Mouse (Mus musculus) CH12.LX (cell line): ENCODE measurements at regions not wholly inside any gene's neighbourhood (a gene's known extent, or its start where the extent isn't known, plus 50 kb on each side); places are given as distances from the start of the nearest gene placed in this dataset.

Source experiments
- DNase-seq: peaks from one replicate; pipeline ENCODE4 v3.0.0-alpha.2; 2013; ENCODE audit errors: extremely low read depth
- H3K27ac ChIP-seq: 2 replicates; pipeline ENCODE4 v1.5.1; 2012; ENCODE audit warnings: low read depth, mild to moderate bottlenecking, control low read depth, moderate library complexity; ENCODE audit not compliant: insufficient read depth
- H3K27me3 ChIP-seq: replicated peaks from 2 replicates; pipeline ENCODE3; 2012; ENCODE audit warnings: inconsistent platforms
- H3K36me3 ChIP-seq, 2 experiments: replicated peaks in 1 of 2; 2 replicates each; pipeline versions ENCODE3 to v1.6.1; 2012; ENCODE audit warnings: inconsistent platforms in 1 of 2, low read length in 1 of 2, mild to moderate bottlenecking in 1 of 2, mixed read lengths in 1 of 2, moderate library complexity in 1 of 2; ENCODE audit not compliant: control insufficient read depth in 1 of 2, insufficient read depth in 1 of 2
- H3K4me1 ChIP-seq, 2 experiments: 2 replicates each; pipeline ENCODE4 v1.6.1; 2012; ENCODE audit warnings: inconsistent platforms in 1 of 2, moderate library complexity in 1 of 2; ENCODE audit not compliant: insufficient read depth in 2 of 2, control insufficient read depth in 1 of 2
- H3K4me2 ChIP-seq: 2 replicates; pipeline ENCODE4 v1.6.1; 2012; ENCODE audit warnings: low read depth, mild to moderate bottlenecking, control low read depth; ENCODE audit not compliant: poor library complexity, insufficient read depth, severe bottlenecking
- H3K4me3 ChIP-seq, 3 experiments: fragments of 150-350 bp in 1 of 3; sonication (generic) in 1 of 3; replicated peaks in 1 of 3; 2 replicates each; pipeline versions ENCODE3 to v1.5.1; 2011 to 2012; ENCODE audit warnings: low read depth in 2 of 3, low read length in 2 of 3, mild to moderate bottlenecking in 2 of 3, moderate library complexity in 2 of 3, control low read depth in 1 of 3, improper control_type of control experiment in 1 of 3, inconsistent platforms in 1 of 3, mixed read lengths in 1 of 3; ENCODE audit not compliant: poor library complexity in 1 of 3
- H3K79me2 ChIP-seq: replicated peaks from 2 replicates; pipeline ENCODE4 v1.6.1; 2012; ENCODE audit warnings: mild to moderate bottlenecking, moderate library complexity; ENCODE audit not compliant: control insufficient read depth, poor library complexity, insufficient read depth, severe bottlenecking; ENCODE audit errors: extremely low read depth
- H3K9ac ChIP-seq: 2 replicates; pipeline ENCODE4 v1.6.1; 2012; ENCODE audit warnings: low read depth, mild to moderate bottlenecking, control low read depth, moderate library complexity; ENCODE audit not compliant: insufficient read depth
- H3K9me3 ChIP-seq: replicated peaks from 2 replicates; pipeline ENCODE3; 2012; ENCODE audit warnings: low read length, inconsistent platforms, mixed read lengths
- BHLHE40 ChIP-seq: IDR thresholded peaks from 2 replicates; pipeline ENCODE4 v1.6.1; 2011; ENCODE audit warnings: mild to moderate bottlenecking, low read depth, low read length, improper control_type of control experiment
- CHD1 ChIP-seq: IDR thresholded peaks from 2 replicates; pipeline ENCODE4 v1.6.1; 2012; ENCODE audit warnings: low read depth, low read length, improper control_type of control experiment, inconsistent platforms
- CHD2 ChIP-seq: IDR thresholded peaks from 2 replicates; pipeline ENCODE4 v1.6.1; 2011; ENCODE audit warnings: low read length, improper control_type of control experiment
- CTCF ChIP-seq, 2 experiments: IDR thresholded peaks in 1 of 2; conservative IDR thresholded peaks in 1 of 2; 2 replicates each; pipeline ENCODE4 v1.5.1; 2011 to 2012; ENCODE audit warnings: low read depth in 2 of 2, low read length in 2 of 2, improper control_type of control experiment in 1 of 2, inconsistent platforms in 1 of 2, mild to moderate bottlenecking in 1 of 2, moderate library complexity in 1 of 2
- ETS1 ChIP-seq: conservative IDR thresholded peaks from 2 replicates; pipeline ENCODE4 v1.6.1; 2012; ENCODE audit warnings: low read depth, mild to moderate bottlenecking, inconsistent platforms, low read length, improper control_type of control experiment, moderate library complexity
- IRF4 ChIP-seq: IDR thresholded peaks from 2 replicates; pipeline ENCODE4 v1.6.1; 2014; ENCODE audit warnings: low read depth, mild to moderate bottlenecking, inconsistent platforms, low read length, improper control_type of control experiment
- JUND ChIP-seq: conservative IDR thresholded peaks from 2 replicates; pipeline ENCODE4 v1.6.1; 2011; ENCODE audit warnings: low read depth, low read length, improper control_type of control experiment
- KAT2A ChIP-seq: IDR thresholded peaks from 2 replicates; pipeline ENCODE4 v1.6.1; 2012; ENCODE audit warnings: low read length, improper control_type of control experiment, inconsistent platforms; ENCODE audit not compliant: insufficient replicate concordance
- MAFK ChIP-seq: IDR thresholded peaks from 2 replicates; pipeline ENCODE4 v1.6.1; 2011; ENCODE audit warnings: low read length, improper control_type of control experiment; ENCODE audit not compliant: insufficient replicate concordance
- MAX ChIP-seq: IDR thresholded peaks from 2 replicates; pipeline ENCODE4 v1.6.1; 2011; ENCODE audit warnings: low read length, improper control_type of control experiment
- MXI1 ChIP-seq: IDR thresholded peaks from 2 replicates; pipeline ENCODE4 v1.6.1; 2011; ENCODE audit warnings: mild to moderate bottlenecking, low read depth, low read length, improper control_type of control experiment
- NRF1 ChIP-seq: IDR thresholded peaks from 2 replicates; pipeline ENCODE4 v1.6.1; 2014; ENCODE audit warnings: low read depth, mild to moderate bottlenecking, inconsistent platforms, low read length, improper control_type of control experiment, moderate library complexity
- RAD21 ChIP-seq: IDR thresholded peaks from 2 replicates; pipeline ENCODE4 v1.6.1; 2011; ENCODE audit warnings: low read depth, mild to moderate bottlenecking, low read length, improper control_type of control experiment, moderate library complexity
- RCOR1 ChIP-seq: conservative IDR thresholded peaks from 2 replicates; pipeline ENCODE4 v1.6.1; 2012; ENCODE audit warnings: low read depth, mild to moderate bottlenecking, inconsistent platforms, low read length, improper control_type of control experiment
- SMC3 ChIP-seq: IDR thresholded peaks from 2 replicates; pipeline ENCODE4 v1.6.1; 2011; ENCODE audit warnings: low read depth, low read length, improper control_type of control experiment
- UBTF ChIP-seq: IDR thresholded peaks from 2 replicates; pipeline ENCODE4 v1.6.1; 2012; ENCODE audit warnings: low read depth, mild to moderate bottlenecking, inconsistent platforms, low read length, improper control_type of control experiment, moderate library complexity
- USF2 ChIP-seq: conservative IDR thresholded peaks from 2 replicates; pipeline ENCODE4 v1.6.1; 2011; ENCODE audit warnings: low read depth, low read length, improper control_type of control experiment
- ZNF384 ChIP-seq: IDR thresholded peaks from 2 replicates; pipeline ENCODE4 v1.6.1; 2012; ENCODE audit warnings: low read depth, low read length, improper control_type of control experiment, inconsistent platforms
- dilution Hi-C: fragments of 300-500 bp; cut with MboI; formaldehyde crosslinking; loops from 2 replicates; pipeline ENCODE4 v1.14.3; 2020; ENCODE audit warnings: low sequenced_read_pairs; ENCODE audit not compliant: extremely low pct_unique_long_range_greater_than_20kb, extremely low pct_ligation_motif_present
- in situ Hi-C: fragments of 300-500 bp; cut with MboI; formaldehyde crosslinking; loops from 3 replicates; pipeline ENCODE4 v1.14.3; 2019; ENCODE audit warnings: low sequenced_read_pairs, low pct_ligation_motif_present, low pct_unique_long_range_greater_than_20kb, mixed read lengths

DNA sequence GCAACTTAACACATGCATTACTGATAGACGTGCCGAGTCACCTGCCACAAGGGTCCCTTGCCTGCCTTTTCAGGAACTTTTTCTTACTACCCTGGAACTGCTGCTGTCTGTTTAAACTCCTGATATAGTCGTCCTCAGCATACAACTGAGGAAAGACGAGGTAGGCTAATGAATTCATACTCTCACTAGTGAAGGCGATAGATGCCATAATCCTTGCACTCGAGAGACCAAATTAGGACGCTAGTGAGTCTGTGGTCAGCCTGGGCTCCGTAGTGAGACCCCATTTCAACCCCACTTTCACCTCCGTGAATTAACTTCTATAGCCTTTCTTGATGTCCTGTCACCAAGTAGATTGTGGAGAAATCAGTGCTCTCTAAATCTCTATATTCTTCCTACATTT lies 244.1 kb downstream of the Zfp704 start:
- no peak overlapping the region for H3K4me2 ChIP-seq
- TF ChIP-seq NRF1: no peak
- TF ChIP-seq SMC3: no peak
- H3K27ac ChIP-seq: no peak overlapping the region
- no peaks in the 10 kb centered on the region for H3K79me2 ChIP-seq
- no peak overlapping the region for H3K9ac ChIP-seq
- no peak for DNase-seq
- H3K4me3 ChIP-seq: no peak overlapping the region
- no peaks in the 10 kb centered on the region for H3K36me3 ChIP-seq
- no peaks in the 10 kb centered on the region for H3K4me1 ChIP-seq
- peaks cover 3% of the 10 kb centered on the region for H3K9me3 ChIP-seq
- in situ Hi-C loops (no loop called here), dilution Hi-C loops (no loop called here)
- H3K27me3 ChIP-seq: no peaks in the 10 kb centered on the region

DNA sequence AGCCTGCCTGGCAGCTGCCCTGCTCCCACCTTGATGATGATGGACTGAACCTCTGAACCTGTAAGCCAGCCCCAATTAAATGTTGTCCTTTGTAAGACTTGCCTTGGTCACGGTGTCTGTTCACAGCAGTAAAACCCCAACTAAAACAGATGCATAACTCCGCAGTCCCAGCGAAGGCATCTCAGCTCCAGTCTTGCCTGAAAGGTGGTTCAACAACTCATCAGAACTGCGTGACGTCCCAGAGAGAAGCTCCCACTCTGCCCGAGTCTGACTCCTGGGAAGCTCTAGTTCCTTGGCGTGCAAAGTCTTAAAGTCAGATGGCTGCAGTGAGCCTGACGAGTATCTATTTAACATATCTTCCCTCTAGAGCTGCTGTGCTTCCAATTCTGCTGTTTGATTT lies 250.7 kb downstream of the Zfp704 start:
- dilution Hi-C loops: no loop called here
- in situ Hi-C loops: no loop called here

DNA sequence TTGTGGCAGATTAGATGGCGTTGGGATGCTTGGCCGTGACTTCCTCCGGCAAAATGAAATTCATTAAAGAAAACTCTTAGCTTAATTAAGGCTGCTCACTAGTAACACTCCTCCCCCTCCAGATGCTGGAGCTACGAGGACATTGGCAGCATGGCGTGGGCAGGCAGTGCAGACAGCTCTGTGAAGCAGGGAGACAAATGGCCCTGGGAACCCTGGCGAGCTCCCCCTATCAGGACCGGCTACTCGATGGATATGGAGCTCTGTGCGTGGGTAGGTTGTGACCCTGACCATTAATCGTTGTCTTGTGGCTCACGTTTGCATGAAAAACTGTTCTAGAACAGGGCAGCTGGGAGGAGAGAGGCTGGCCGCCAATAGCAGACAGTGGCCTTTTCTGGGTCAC lies 251.8 kb downstream of the Zfp704 start:
- H3K79me2 ChIP-seq: no peaks in the 10 kb centered on the region
- no peak overlapping the region for H3K4me2 ChIP-seq
- in situ Hi-C loops: no loop called here
- dilution Hi-C loops: no loop called here
- TF ChIP-seq JUND (no peak), MXI1 (no peak), MAFK (no peak), ETS1 (no peak), ZNF384 (no peak), SMC3 (no peak), IRF4 (no peak)
- TF ChIP-seq, all 38 proteins: peak for 0
- no peak for DNase-seq
- H3K4me3 ChIP-seq: no peak overlapping the region
- peaks cover 3 to 7% of the 10 kb centered on the region in 2 experiments; a peak in 2 of 4 replicates for H3K4me1 ChIP-seq
- no peak overlapping the region for H3K9ac ChIP-seq
- H3K9me3 ChIP-seq: no peaks in the 10 kb centered on the region
- H3K27ac ChIP-seq: no peak overlapping the region
- no peaks in the 10 kb centered on the region for H3K36me3 ChIP-seq
- H3K27me3 ChIP-seq: no peaks in the 10 kb centered on the region

More for the DNA sequence above, 250.7 kb downstream of the Zfp704 start:
- Histone ChIP-seq H3K4me3 (no peak overlapping the region), H3K36me3 (no peaks in the 10 kb centered on the region), H3K27me3 (no peaks in the 10 kb centered on the region), H3K27ac (no peak overlapping the region), H3K9ac (no peak overlapping the region), H3K4me1 (peaks cover 3 to 7% of the 10 kb centered on the region in 2 experiments; a peak in 2 of 4 replicates), H3K4me2 (no peak overlapping the region), H3K9me3 (no peaks in the 10 kb centered on the region), H3K79me2 (no peaks in the 10 kb centered on the region)
- DNase-seq: no peak
- TF ChIP-seq BHLHE40 (no peak), SMC3 (no peak), RCOR1 (no peak), UBTF (no peak), RAD21 (no peak), ETS1 (no peak), USF2 (no peak), CHD2 (no peak), CTCF (conservative IDR thresholded peaks at IDR 0.05 in 1 of 2, IDR thresholded peaks at IDR 0.05 in 1 of 2; ENCODE audit: low read depth in 2 of 2, low read length in 2 of 2) (no peak), CHD1 (no peak), MAX (no peak), KAT2A (no peak)
- TF ChIP-seq, all 38 proteins: peak for 0
